ENCODE assay signal across 25 mouse cellular contexts in the genomic region with DNA sequence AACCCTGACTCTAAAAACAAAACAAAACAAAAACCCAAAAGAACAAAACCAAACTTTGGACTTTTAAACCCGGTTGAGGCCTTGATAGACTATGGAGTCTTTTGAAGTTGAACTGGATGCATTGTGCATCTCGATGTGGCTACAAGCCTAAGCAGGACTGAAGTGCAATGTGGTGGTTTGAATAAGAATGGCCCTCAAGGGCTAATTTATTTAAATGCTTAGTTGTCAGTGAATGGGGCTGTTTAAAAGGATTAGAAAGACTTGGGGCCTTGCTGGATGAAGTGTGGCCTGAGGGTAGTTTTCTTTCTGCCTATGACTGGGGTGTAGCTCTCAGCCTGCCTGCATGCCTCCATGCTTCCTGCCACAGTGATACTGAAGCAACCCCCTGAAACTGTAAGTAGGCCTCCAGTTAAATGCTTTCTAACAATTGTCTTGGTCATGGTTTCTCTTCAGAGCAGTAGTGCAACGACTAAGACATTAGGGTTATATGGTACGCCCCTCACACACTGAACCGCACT. TPM values are rescaled to one million over a fixed set of nuclear protein-coding genes. Genes with fewer than 3 reads are reported as not detected.
DNase-seq lines count a peak whose midpoint lies in the region; ATAC-seq and TF ChIP-seq lines count a peak whose summit lies in the region.
"Had no signal": no experiment of that assay in that cellular context is flagged by ENCODE, and none has a peak within 500 bp of the region (broad histone marks: within the 10 kb centered on the region; RNA-seq: fewer than 3 reads in every experiment).

No protein-coding gene starts in this region.

- H3K36me3 ChIP-seq in ES-Bruce4 (ENCODE audit: control insufficient read depth, insufficient read depth, low read length, poor library complexity, severe bottlenecking), result no peaks in the 10 kb centered on the region
- H3K36me3 ChIP-seq in ES-E14 (ENCODE audit: control insufficient read depth, insufficient read depth, low read length, poor library complexity, severe bottlenecking), result no peaks in the 10 kb centered on the region; the same call in 1 of the 2 replicates
- H3K36me3 ChIP-seq in forebrain, embryonic 12.5 days (replicated peaks), result no peaks in the 10 kb centered on the region
- H3K36me3 ChIP-seq: embryonic facial prominence, embryonic 10.5 days; embryonic facial prominence, embryonic 12.5 days had no signal

- no peak overlapping the region for H3K4me2 ChIP-seq in forebrain, embryonic 12.5 days
- H3K4me2 ChIP-seq: embryonic facial prominence, embryonic 12.5 days had no signal

- no peak overlapping the region for H3K4me3 ChIP-seq in ES-Bruce4 (ENCODE audit: low read depth, low read length)
- H3K4me3 ChIP-seq in ES-E14 (ENCODE audit: insufficient read depth in 1 of 2, low read depth in 1 of 2, low read length in 2 of 2, poor library complexity in 1 of 2, severe bottlenecking in 1 of 2), result peak overlapping the region in 1 of 2 experiments; percentile 11; a peak in 1 of 4 replicates
- H3K4me3 ChIP-seq in forebrain, embryonic 12.5 days (replicated peaks), result no peak overlapping the region
- H3K4me3 ChIP-seq: embryonic facial prominence, embryonic 10.5 days; embryonic facial prominence, embryonic 12.5 days; gastrocnemius, adult 2 months had no signal

- no peak for TF ChIP-seq POLR2A in ES-Bruce4 (IDR thresholded peaks at IDR 0.05; ENCODE audit: insufficient read depth, low read length)

- WGBS in forebrain, embryonic 12.5 days, result 56% methylated on average over 5 of the region's 5 CpGs

- ATAC-seq in megakaryocyte-erythroid progenitor cell, adult 5-6 weeks (replicated peaks; ENCODE audit: low FRiP score, low TSS enrichment, poor library complexity, severe bottlenecking), result no peak
- no peak for ATAC-seq in forebrain, embryonic 12.5 days (ENCODE audit: low FRiP score)
- ATAC-seq: forebrain, embryonic 14.5 days; forebrain, embryonic 16.5 days had no signal

- H3K27me3 ChIP-seq in ES-Bruce4 (ENCODE audit: control insufficient read depth, insufficient read depth, low read length, poor library complexity, severe bottlenecking), result no peaks in the 10 kb centered on the region
- no peaks in the 10 kb centered on the region for H3K27me3 ChIP-seq in forebrain, embryonic 12.5 days
- H3K27me3 ChIP-seq: embryonic facial prominence, embryonic 12.5 days had no signal

- no peak for TF ChIP-seq CTCF in ES-Bruce4 (IDR thresholded peaks at IDR 0.05; ENCODE audit: low read depth, low read length)

- H3K9ac ChIP-seq in ES-Bruce4 (ENCODE audit: low read depth, poor library complexity, severe bottlenecking) (peak overlapping the region; percentile 14; the same call in 1 of the 2 replicates), ES-E14 (ENCODE audit: insufficient read depth, low read depth, low read length, poor library complexity, severe bottlenecking) (no peak overlapping the region)
- H3K9ac ChIP-seq in forebrain, embryonic 12.5 days, result no peak overlapping the region
- H3K9ac ChIP-seq: embryonic facial prominence, embryonic 12.5 days had no signal

- no peak for DNase-seq in ES-E14 (ENCODE audit: low read depth, low spot score)
- peak; percentile 93 for DNase-seq in ZHBTc4 (ENCODE audit: low read depth, low spot score)
- DNase-seq in kidney, postnatal 36 days, result no peak
- no peak for DNase-seq in embryo, embryonic 11 days
- DNase-seq: adrenal gland, adult 2 months; adrenal gland, postnatal 10 days; adrenal gland, postnatal 36 days; cerebellum, adult 11 months; cerebellum, adult 18-20 months; cerebellum, adult 8-10 months; cerebellum, adult 9-11 months; cerebellum, postnatal 14 days; cerebellum, postnatal 36 days; gastrocnemius, adult 2 months had no signal

- H3K9me3 ChIP-seq in ES-Bruce4 (replicated peaks; ENCODE audit: control insufficient read depth, insufficient read depth, low read length, poor library complexity, severe bottlenecking) (no peaks in the 10 kb centered on the region), ES-E14 (ENCODE audit: control insufficient read depth, insufficient read depth, low read depth, low read length) (no peaks in the 10 kb centered on the region)
- H3K9me3 ChIP-seq in forebrain, embryonic 12.5 days, result peaks cover 4% of the 10 kb centered on the region; the same call in 1 of the 2 replicates
- H3K9me3 ChIP-seq: embryonic facial prominence, embryonic 12.5 days had no signal

- in situ Hi-C loops in ES-E14 (cut with MboI; ENCODE audit: low sequenced_read_pairs in 2 of 2, unreplicated experiment in 2 of 2), result loop anchor here in 1 of 2 experiments (10.0 kb wide), 1 partner anchor 146 kb away; no protein-coding TSS in a partner anchor

- TF ChIP-seq EP300 in ES-Bruce4 (IDR thresholded peaks at IDR 0.05; ENCODE audit: insufficient read depth, low read depth, low read length), result peak; percentile 95

- H3K27ac ChIP-seq in ES-Bruce4 (ENCODE audit: insufficient read depth, low read length) (peak overlapping the region; percentile 88), ES-E14 (ENCODE audit: insufficient read depth, low read depth, low read length, poor library complexity, severe bottlenecking) (peak overlapping the region; percentile 47)
- H3K27ac ChIP-seq in forebrain, embryonic 12.5 days, result no peak overlapping the region
- H3K27ac ChIP-seq: embryonic facial prominence, embryonic 10.5 days; embryonic facial prominence, embryonic 12.5 days; gastrocnemius, adult 2 months had no signal

- H3K4me1 ChIP-seq in ES-Bruce4 (ENCODE audit: control insufficient read depth, insufficient read depth, low read length), result peaks cover 5% of the 10 kb centered on the region
- peaks cover 2 to 9% of the 10 kb centered on the region in 2 experiments; a peak in 2 of 4 replicates for H3K4me1 ChIP-seq in ES-E14 (ENCODE audit: control insufficient read depth in 2 of 2, insufficient read depth in 2 of 2, low read length in 2 of 2, poor library complexity in 1 of 2)
- H3K4me1 ChIP-seq in forebrain, embryonic 12.5 days, result no peaks in the 10 kb centered on the region
- H3K4me1 ChIP-seq: embryonic facial prominence, embryonic 10.5 days; embryonic facial prominence, embryonic 12.5 days had no signal

TF ChIP-seq in ES-E14, 5 proteins besides CTCF, POLR2A, EP300 and RAD21:
- TF ChIP-seq ZNF384 (IDR thresholded peaks at IDR 0.05; ENCODE audit: low read depth, low read length) (no peak; the same call in 1 of the 2 replicates), CHD2 (IDR thresholded peaks at IDR 0.05; ENCODE audit: low read depth, low read length) (no peak), MAFK (IDR thresholded peaks at IDR 0.05; ENCODE audit: insufficient read depth, low read depth, low read length) (no peak), HCFC1 (IDR thresholded peaks at IDR 0.05; ENCODE audit: borderline replicate concordance, insufficient read depth, low read length) (no peak), ZC3H11A (IDR thresholded peaks at IDR 0.05; ENCODE audit: borderline replicate concordance, low read depth, low read length) (no peak)

RNA-seq across cellular contexts. Expression of a gene that starts 26.2 kb away (rescaled TPM):
- polyA plus RNA-seq in ES-Bruce4 (2011; ENCODE audit: insufficient read depth, insufficient read length, low read depth, missing spikeins), result 11.7 and 15.1 TPM in 2 replicates
- 7.9 and 12.3 TPM in 2 replicates for total RNA-seq in ES-E14 (2012; rRNA removed)
- not detected in 2 replicates for total RNA-seq in megakaryocyte-erythroid progenitor cell, adult 5-6 weeks (2014; fragmentation: Nextera tagmentation)
- total RNA-seq in megakaryocyte-erythroid progenitor cell, adult 5-6 weeks (2017), result not detected in 2 replicates
- 1.00 and 1.5 TPM in 2 replicates for polyA plus RNA-seq in forebrain, embryonic 12.5 days (2016; fragmentation: Nextera tagmentation; extraction: Ambion mirVana)
- total RNA-seq: adrenal gland, adult 2 months; adrenal gland, postnatal 10 days; adrenal gland, postnatal 36 days; common myeloid progenitor, adult 5-6 weeks; gastrocnemius, adult 2 months; MEL had no signal
- polyA plus RNA-seq: adrenal gland, adult 2 months; C2C12; forebrain, embryonic 16.5 days; frontal cortex, adult 2 months had no signal
